Mouse (Mus musculus) heart, embryonic 11.5 days (tissue): ENCODE results near the gene Ankzf1. TPM values are rescaled to one million over a fixed set of nuclear protein-coding genes. Genes with fewer than 3 reads are reported as not detected.
A peak's percentile ranks its signal among the peaks of the same experiment; 100 is the strongest.

ENCODE experiments used
- ATAC-seq: fragments of 200-750 bp; cut with Nextera tagmentation; replicated peaks from 2 replicates; pipeline ENCODE4 v1.8.0; 2017; ENCODE audit warnings: moderate library complexity; ENCODE audit not compliant: insufficient number of reproducible peaks, low FRiP score, low TSS enrichment
- H3K27ac ChIP-seq: fragments of 300-500 bp; sonication (generic); 2 replicates; pipeline ENCODE4 v1.5.1; 2014; ENCODE audit warnings: mild to moderate bottlenecking, low read depth, low read length
- H3K27me3 ChIP-seq: fragments of 300-500 bp; sonication (generic); 2 replicates; pipeline ENCODE4 v1.6.1; 2014; ENCODE audit warnings: mild to moderate bottlenecking, low read length, mixed read lengths; ENCODE audit not compliant: control insufficient read depth, insufficient read depth
- H3K36me3 ChIP-seq: fragments of 300-500 bp; sonication (generic); 2 replicates; pipeline ENCODE4 v1.6.1; 2014; ENCODE audit warnings: mild to moderate bottlenecking, low read length, moderate library complexity, mixed read lengths; ENCODE audit not compliant: control insufficient read depth, insufficient read depth
- H3K4me1 ChIP-seq: fragments of 300-500 bp; sonication (generic); 2 replicates; pipeline ENCODE4 v1.6.1; 2014; ENCODE audit warnings: low read length; ENCODE audit not compliant: control insufficient read depth, insufficient read depth
- H3K4me2 ChIP-seq: fragments of 300-500 bp; sonication (generic); 2 replicates; pipeline ENCODE4 v1.6.1; 2014; ENCODE audit warnings: mild to moderate bottlenecking, moderate library complexity
- H3K4me3 ChIP-seq: fragments of 300-500 bp; sonication (generic); 2 replicates; pipeline ENCODE4 v1.5.1; 2014; ENCODE audit warnings: low read depth, low read length
- H3K9ac ChIP-seq: fragments of 300-500 bp; sonication (generic); 2 replicates; pipeline ENCODE4 v1.6.1; 2014; ENCODE audit warnings: mild to moderate bottlenecking, low read depth, low read length, moderate library complexity
- H3K9me3 ChIP-seq: fragments of 300-500 bp; sonication (generic); replicated peaks from 2 replicates; pipeline ENCODE4 v1.6.1; 2016; ENCODE audit warnings: low read length; ENCODE audit not compliant: control insufficient read depth
- WGBS: fragments of 180-500 bp; shearing (Covaris S2); extraction: QIAGEN DNeasy Blood & Tissue Kit; methylation state at CpG from one replicate; pipeline ENCODE4 v1.1.7; 2014; ENCODE audit not compliant: insufficient replicate concordance; 5-methylcytosine and 5-hydroxymethylcytosine counted together
- polyA plus RNA-seq: library from polyadenylated mRNA; unstranded; fragments of >200 nt; fragmentation: Nextera tagmentation; extraction: Ambion mirVana; gene quantifications from 2 replicates; pipeline ENCODE4 v1.2.1, GENCODE M21; 2014

Ankzf1 gene
- polyA plus RNA-seq, 1 experiment from 2014 or later: 18.7 TPM

GRCm38 (mm10) chr1:75234606-75235005, 42.7 kb downstream of the Ankzf1 start:
- Histone ChIP-seq H3K4me2 (peak overlapping the region; percentile 14; the same call in 1 of the 2 replicates), H3K4me1 (peaks cover 16% of the 10 kb centered on the region), H3K9ac (no peak overlapping the region), H3K27me3 (0 out of 2 replicates have a peak, but pooled peaks cover 3% of the 10 kb centered on the region), H3K36me3 (no peaks in the 10 kb centered on the region), H3K27ac (no peak overlapping the region), H3K4me3 (no peak overlapping the region), H3K9me3 (no peaks in the 10 kb centered on the region)
- whole genome bisulfite sequencing: 2% methylated on average over 8 of the region's 8 CpGs
- ATAC-seq: no peak

GRCm38 (mm10) chr1:75236117-75237050, 44.4 kb downstream of the Ankzf1 start, which contains the start of gene Dnajb2:
Dnajb2 (plus strand) TSS chr1:75236406.
- H3K4me2 ChIP-seq: peak within 1 kb of the TSS; percentile 88
- H3K4me3 ChIP-seq: peak within 1 kb of the TSS; percentile 53
- H3K9me3 ChIP-seq: no peaks in the 10 kb centered on the region
- ATAC-seq: peak; percentile 89
- peak within 1 kb of the TSS; percentile 85 for H3K27ac ChIP-seq
- peak within 1 kb of the TSS; percentile 80 for H3K9ac ChIP-seq
- 0 out of 2 replicates have a peak, but pooled peaks cover 3% of the 10 kb centered on the region for H3K36me3 ChIP-seq
- H3K27me3 ChIP-seq: 0 out of 2 replicates have a peak, but pooled peaks cover 3% of the 10 kb centered on the region
- under 1% methylated on average over 58 of the region's 64 CpGs for WGBS
- H3K4me1 ChIP-seq: peaks cover 16% of the 10 kb centered on the region

GRCm38 (mm10) chr1:75239591-75239990, 47.6 kb downstream of the Ankzf1 start:
- WGBS: 74% methylated on average over 10 of the region's 10 CpGs
- Histone ChIP-seq H3K4me1 (peaks cover 16% of the 10 kb centered on the region), H3K27me3 (no peaks in the 10 kb centered on the region), H3K9ac (no peak overlapping the region), H3K4me2 (no peak overlapping the region), H3K36me3 (peaks cover 3% of the 10 kb centered on the region; the same call in 1 of the 2 replicates), H3K9me3 (no peaks in the 10 kb centered on the region), H3K27ac (no peak overlapping the region), H3K4me3 (no peak overlapping the region)
- no peak for ATAC-seq

GRCm38 (mm10) chr1:75243411-75243810, 51.5 kb downstream of the Ankzf1 start:
- Histone ChIP-seq H3K9ac (no peak overlapping the region), H3K4me2 (no peak overlapping the region), H3K27ac (no peak overlapping the region), H3K4me3 (no peak overlapping the region), H3K27me3 (no peaks in the 10 kb centered on the region), H3K9me3 (no peaks in the 10 kb centered on the region), H3K4me1 (peaks cover 11% of the 10 kb centered on the region), H3K36me3 (peaks cover 3% of the 10 kb centered on the region; the same call in 1 of the 2 replicates)
- 83% methylated on average over 14 of the region's 14 CpGs for WGBS
- ATAC-seq: no peak

- Histone ChIP-seq H3K27ac (no peak overlapping the region), H3K9me3 (no peaks in the 10 kb centered on the region), H3K4me1 (peaks cover 14% of the 10 kb centered on the region), H3K4me2 (no peak overlapping the region), H3K27me3 (no peaks in the 10 kb centered on the region), H3K9ac (no peak overlapping the region), H3K36me3 (peaks cover 3% of the 10 kb centered on the region; the same call in 1 of the 2 replicates), H3K4me3 (no peak overlapping the region)
- WGBS: 90% methylated on average over 12 of the region's 12 CpGs
- ATAC-seq: no peak
Observed at GRCm38 (mm10) chr1:75244175-75244826, 52.4 kb downstream of the Ankzf1 start.

GRCm38 (mm10) chr1:75244836-75245235, 52.9 kb downstream of the Ankzf1 start:
- no peaks in the 10 kb centered on the region for H3K9me3 ChIP-seq
- no peak overlapping the region for H3K9ac ChIP-seq
- peaks cover 3% of the 10 kb centered on the region; the same call in 1 of the 2 replicates for H3K36me3 ChIP-seq
- no peak overlapping the region for H3K27ac ChIP-seq
- no peaks in the 10 kb centered on the region for H3K27me3 ChIP-seq
- peak; percentile 31; the same call in 1 of the 2 replicates for ATAC-seq
- 22% methylated on average over 4 of the region's 4 CpGs for WGBS
- H3K4me1 ChIP-seq: peaks cover 14% of the 10 kb centered on the region
- no peak overlapping the region for H3K4me3 ChIP-seq
- no peak overlapping the region for H3K4me2 ChIP-seq

- peak overlapping the region; percentile 32; the same call in 1 of the 2 replicates for H3K4me2 ChIP-seq
- no peaks in the 10 kb centered on the region for H3K27me3 ChIP-seq
- H3K27ac ChIP-seq: peak overlapping the region; percentile 94
- H3K36me3 ChIP-seq: no peaks in the 10 kb centered on the region; the same call in 1 of the 2 replicates
- no peak for ATAC-seq
- WGBS: 78% methylated on average over 16 of the region's 16 CpGs
- H3K4me1 ChIP-seq: peaks cover 14% of the 10 kb centered on the region
- H3K9me3 ChIP-seq: no peaks in the 10 kb centered on the region
- peak overlapping the region; percentile 35; the same call in 1 of the 2 replicates for H3K9ac ChIP-seq
- H3K4me3 ChIP-seq: no peak overlapping the region
Observed at GRCm38 (mm10) chr1:75247071-75247930, 55.4 kb downstream of the Ankzf1 start.
